Mouse (Mus musculus): ENCODE measurements around the gene Ctnnd2. TPM values are rescaled to one million over a fixed set of nuclear protein-coding genes. Genes with fewer than 3 reads are reported as not detected.

Ctnnd2 gene
- polyA plus RNA-seq, 1 experiment = 4.6 TPM

DNA sequence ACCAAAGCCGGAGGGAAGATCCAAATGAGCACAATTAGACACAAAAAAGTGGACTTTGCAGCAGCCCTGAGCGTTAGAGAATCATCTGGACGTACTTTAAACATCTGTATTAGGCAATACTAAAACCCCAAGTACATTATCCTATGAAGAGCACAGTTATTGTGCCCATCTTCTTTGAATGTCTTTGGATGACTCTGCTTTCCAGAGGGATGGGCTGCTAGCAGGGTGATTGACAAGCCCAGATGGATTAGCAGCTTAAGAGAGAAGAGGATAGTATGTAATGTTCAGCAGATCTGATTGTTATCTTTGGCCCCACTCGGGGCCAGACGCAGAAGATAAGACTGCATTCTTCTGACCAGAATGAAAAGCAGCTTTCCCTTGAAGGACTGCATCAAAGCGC is 214.9 kb downstream of the Ctnnd2 start:
- TF ChIP-seq POLR2A (IDR thresholded peaks at IDR 0.05; ENCODE audit: control insufficient read depth, extremely low read depth, insufficient read depth, low read length, poor library complexity) = no peak
- TF ChIP-seq CTCF (IDR thresholded peaks at IDR 0.05; ENCODE audit: borderline replicate concordance, control insufficient read depth, extremely low read depth, insufficient read depth, low read length, poor library complexity) = no peak
- DNase-seq = no peak
- Histone ChIP-seq H3K27ac (ENCODE audit: control insufficient read depth, insufficient read depth, low read length) (no peak overlapping the region), H3K27me3 (ENCODE audit: control insufficient read depth, insufficient read depth, low read length) (no peaks in the 10 kb centered on the region), H3K36me3 (ENCODE audit: control insufficient read depth, insufficient read depth, low read length) (no peaks in the 10 kb centered on the region), H3K4me3 (ENCODE audit: control insufficient read depth, insufficient read depth, low read length) (no peak overlapping the region), H3K4me1 (replicated peaks; ENCODE audit: control insufficient read depth, insufficient read depth, low read length) (no peaks in the 10 kb centered on the region)
- WGBS = 71% methylated on average over 6 of the region's 6 CpGs

DNA sequence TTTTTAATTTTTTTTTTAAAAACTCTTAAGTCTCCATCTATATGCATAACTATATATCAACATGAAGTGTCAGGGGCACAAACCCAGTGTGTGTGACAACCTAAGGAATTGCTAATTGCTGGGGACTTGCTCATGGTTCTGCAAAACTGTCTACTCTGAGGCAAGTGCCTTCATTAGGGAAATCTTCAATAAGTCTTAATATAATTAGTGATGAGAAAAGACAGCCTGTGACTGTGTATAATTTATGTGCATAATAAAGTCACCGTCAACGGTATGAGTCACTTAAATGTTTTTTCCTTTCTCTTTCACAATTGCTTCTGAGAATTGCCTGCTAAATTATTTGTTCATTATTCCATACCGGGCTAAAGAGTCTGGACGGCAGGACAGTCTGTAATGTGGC is 228.7 kb downstream of the Ctnnd2 start:
- no peaks in the 10 kb centered on the region for H3K36me3 ChIP-seq (ENCODE audit: control insufficient read depth, insufficient read depth, low read length)
- 84% methylated on average over 4 of the region's 4 CpGs for WGBS
- H3K4me1 ChIP-seq (replicated peaks; ENCODE audit: control insufficient read depth, insufficient read depth, low read length) = no peaks in the 10 kb centered on the region
- DNase-seq = no peak
- no peak overlapping the region for H3K27ac ChIP-seq (ENCODE audit: control insufficient read depth, insufficient read depth, low read length)
- TF ChIP-seq POLR2A (IDR thresholded peaks at IDR 0.05; ENCODE audit: control insufficient read depth, extremely low read depth, insufficient read depth, low read length, poor library complexity) (no peak), CTCF (IDR thresholded peaks at IDR 0.05; ENCODE audit: borderline replicate concordance, control insufficient read depth, extremely low read depth, insufficient read depth, low read length, poor library complexity) (no peak)
- H3K27me3 ChIP-seq (ENCODE audit: control insufficient read depth, insufficient read depth, low read length) = no peaks in the 10 kb centered on the region
- H3K4me3 ChIP-seq (ENCODE audit: control insufficient read depth, insufficient read depth, low read length) = no peak overlapping the region

DNA sequence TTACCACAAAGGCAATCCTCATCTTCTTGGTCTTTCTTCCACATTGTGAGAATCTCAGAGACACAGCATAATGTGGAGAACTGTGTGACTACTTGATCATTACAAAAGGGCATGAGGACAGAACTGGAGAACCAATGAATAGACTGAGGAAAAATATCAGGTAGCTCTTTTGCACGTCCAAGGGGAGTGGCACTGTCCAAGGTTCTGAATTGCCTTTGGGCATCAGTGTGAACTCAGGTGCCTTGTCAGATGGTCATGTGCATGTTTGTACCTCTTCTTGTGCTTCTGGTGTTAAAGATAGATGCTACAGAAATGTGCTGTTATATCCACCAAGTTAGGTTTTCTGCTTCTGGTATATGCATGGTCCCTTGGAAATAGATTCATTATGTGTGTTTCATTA is 233.9 kb downstream of the Ctnnd2 start:
- WGBS = 3% methylated on average over 1 of the region's 1 CpGs
- Histone ChIP-seq H3K27me3 (ENCODE audit: control insufficient read depth, insufficient read depth, low read length) (no peaks in the 10 kb centered on the region), H3K4me1 (replicated peaks; ENCODE audit: control insufficient read depth, insufficient read depth, low read length) (no peaks in the 10 kb centered on the region), H3K27ac (ENCODE audit: control insufficient read depth, insufficient read depth, low read length) (no peak overlapping the region), H3K4me3 (ENCODE audit: control insufficient read depth, insufficient read depth, low read length) (no peak overlapping the region), H3K36me3 (ENCODE audit: control insufficient read depth, insufficient read depth, low read length) (no peaks in the 10 kb centered on the region)
- no peak for DNase-seq
- TF ChIP-seq CTCF (IDR thresholded peaks at IDR 0.05; ENCODE audit: borderline replicate concordance, control insufficient read depth, extremely low read depth, insufficient read depth, low read length, poor library complexity) (no peak), POLR2A (IDR thresholded peaks at IDR 0.05; ENCODE audit: control insufficient read depth, extremely low read depth, insufficient read depth, low read length, poor library complexity) (no peak)

DNA sequence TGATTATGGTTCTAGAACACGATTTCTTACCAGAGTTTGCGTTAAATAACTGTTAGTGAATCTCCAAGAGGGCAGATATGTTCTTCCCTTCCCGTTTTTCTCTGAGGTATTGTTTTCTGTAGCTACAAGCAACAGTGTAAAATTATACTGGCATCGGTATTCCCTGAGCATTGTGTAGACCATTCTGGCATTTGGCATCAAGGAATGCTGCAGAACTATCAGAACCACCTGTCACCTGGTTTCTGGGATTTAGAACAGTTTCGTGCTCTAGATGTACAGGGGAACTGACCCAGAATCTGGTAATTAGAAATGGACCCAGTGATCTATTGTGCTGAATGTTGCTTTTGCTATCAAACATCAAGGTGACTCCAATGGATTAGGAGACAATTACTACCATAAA is 250.8 kb downstream of the Ctnnd2 start:
- H3K27ac ChIP-seq (ENCODE audit: control insufficient read depth, insufficient read depth, low read length) = no peak overlapping the region
- WGBS = 87% methylated on average over 5 of the region's 5 CpGs
- H3K4me1 ChIP-seq (replicated peaks; ENCODE audit: control insufficient read depth, insufficient read depth, low read length) = no peaks in the 10 kb centered on the region
- DNase-seq = no peak
- no peak for TF ChIP-seq POLR2A (IDR thresholded peaks at IDR 0.05; ENCODE audit: control insufficient read depth, extremely low read depth, insufficient read depth, low read length, poor library complexity)
- H3K27me3 ChIP-seq (ENCODE audit: control insufficient read depth, insufficient read depth, low read length) = no peaks in the 10 kb centered on the region
- H3K36me3 ChIP-seq (ENCODE audit: control insufficient read depth, insufficient read depth, low read length) = no peaks in the 10 kb centered on the region
- H3K4me3 ChIP-seq (ENCODE audit: control insufficient read depth, insufficient read depth, low read length) = no peak overlapping the region

DNA sequence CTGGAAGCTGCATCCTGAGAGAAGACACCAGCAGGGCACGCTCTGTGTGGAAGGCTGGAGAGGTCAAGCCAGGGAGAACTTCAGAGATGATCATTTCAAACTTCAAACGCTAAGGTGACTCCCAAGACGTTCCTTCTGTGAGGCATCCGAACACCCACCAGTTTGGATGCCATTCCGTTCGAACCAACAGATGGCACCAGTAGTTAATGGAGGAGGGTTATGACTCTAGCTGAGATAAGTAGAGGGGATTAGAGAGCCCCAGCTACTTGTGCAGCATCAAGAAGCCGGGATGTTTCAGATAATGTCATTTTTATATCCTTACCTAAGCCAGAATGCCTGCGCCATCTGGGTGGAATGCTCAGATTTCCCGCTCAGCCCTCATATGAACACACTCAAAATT is 251.9 kb downstream of the Ctnnd2 start:
- Histone ChIP-seq H3K4me1 (replicated peaks; ENCODE audit: control insufficient read depth, insufficient read depth, low read length) (no peaks in the 10 kb centered on the region), H3K27ac (ENCODE audit: control insufficient read depth, insufficient read depth, low read length) (no peak overlapping the region), H3K4me3 (ENCODE audit: control insufficient read depth, insufficient read depth, low read length) (no peak overlapping the region), H3K27me3 (ENCODE audit: control insufficient read depth, insufficient read depth, low read length) (no peaks in the 10 kb centered on the region), H3K36me3 (ENCODE audit: control insufficient read depth, insufficient read depth, low read length) (no peaks in the 10 kb centered on the region)
- 82% methylated on average over 9 of the region's 9 CpGs for WGBS
- DNase-seq = no peak
- TF ChIP-seq POLR2A (IDR thresholded peaks at IDR 0.05; ENCODE audit: control insufficient read depth, extremely low read depth, insufficient read depth, low read length, poor library complexity) (no peak), CTCF (IDR thresholded peaks at IDR 0.05; ENCODE audit: borderline replicate concordance, control insufficient read depth, extremely low read depth, insufficient read depth, low read length, poor library complexity) (no peak)

DNA sequence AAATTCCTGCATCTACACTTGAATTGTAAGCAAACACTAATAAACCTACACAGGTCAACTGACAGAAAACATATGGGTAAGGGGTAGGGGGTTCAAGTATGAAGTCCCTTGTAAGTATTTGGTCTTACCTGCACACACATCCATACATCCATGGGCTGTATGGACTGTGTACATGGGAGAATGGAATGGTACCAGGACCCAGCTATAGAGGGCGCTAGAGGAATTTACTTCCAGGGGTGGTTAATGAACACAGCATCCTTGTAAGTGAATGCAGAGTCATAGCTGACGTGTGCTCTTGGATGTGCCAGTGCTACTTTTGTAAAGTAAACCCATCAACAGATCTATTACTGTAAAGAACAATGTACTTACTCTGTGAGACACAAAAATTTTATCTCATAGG is 254.9 kb downstream of the Ctnnd2 start:
- DNase-seq = peak; percentile 6
- Histone ChIP-seq H3K4me3 (ENCODE audit: control insufficient read depth, insufficient read depth, low read length) (no peak overlapping the region), H3K36me3 (ENCODE audit: control insufficient read depth, insufficient read depth, low read length) (no peaks in the 10 kb centered on the region), H3K27me3 (ENCODE audit: control insufficient read depth, insufficient read depth, low read length) (no peaks in the 10 kb centered on the region), H3K27ac (ENCODE audit: control insufficient read depth, insufficient read depth, low read length) (no peak overlapping the region), H3K4me1 (replicated peaks; ENCODE audit: control insufficient read depth, insufficient read depth, low read length) (no peaks in the 10 kb centered on the region)
- 12% methylated on average over 2 of the region's 2 CpGs for WGBS
- TF ChIP-seq CTCF (IDR thresholded peaks at IDR 0.05; ENCODE audit: borderline replicate concordance, control insufficient read depth, extremely low read depth, insufficient read depth, low read length, poor library complexity) (no peak), POLR2A (IDR thresholded peaks at IDR 0.05; ENCODE audit: control insufficient read depth, extremely low read depth, insufficient read depth, low read length, poor library complexity) (no peak)

DNA sequence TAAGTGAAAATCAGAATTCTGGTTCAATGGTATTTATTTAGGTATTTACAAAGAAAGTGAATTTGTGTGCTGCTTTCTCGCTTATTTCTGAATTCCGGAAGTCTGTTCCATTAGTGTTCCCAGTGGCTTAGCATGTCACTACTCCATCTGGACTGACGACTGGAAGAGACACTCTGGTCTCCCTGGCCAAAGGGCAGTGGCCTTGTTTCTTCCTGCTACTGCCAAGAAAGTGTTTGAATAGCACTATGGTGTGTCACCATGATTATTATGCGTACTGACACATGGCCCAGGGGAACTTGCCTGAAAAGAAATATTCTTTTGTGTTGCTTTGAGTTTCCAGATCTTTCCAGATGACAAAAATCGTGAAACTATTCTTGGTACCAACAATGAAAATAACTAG is 266.7 kb downstream of the Ctnnd2 start:
- no peak for TF ChIP-seq CTCF (IDR thresholded peaks at IDR 0.05; ENCODE audit: borderline replicate concordance, control insufficient read depth, extremely low read depth, insufficient read depth, low read length, poor library complexity)
- TF ChIP-seq POLR2A (IDR thresholded peaks at IDR 0.05; ENCODE audit: control insufficient read depth, extremely low read depth, insufficient read depth, low read length, poor library complexity) = no peak
- H3K27me3 ChIP-seq (ENCODE audit: control insufficient read depth, insufficient read depth, low read length) = no peaks in the 10 kb centered on the region
- no peak overlapping the region for H3K27ac ChIP-seq (ENCODE audit: control insufficient read depth, insufficient read depth, low read length)
- H3K4me1 ChIP-seq (replicated peaks; ENCODE audit: control insufficient read depth, insufficient read depth, low read length) = no peaks in the 10 kb centered on the region
- no peaks in the 10 kb centered on the region for H3K36me3 ChIP-seq (ENCODE audit: control insufficient read depth, insufficient read depth, low read length)
- 89% methylated on average over 5 of the region's 5 CpGs for WGBS
- no peak for DNase-seq
- no peak overlapping the region for H3K4me3 ChIP-seq (ENCODE audit: control insufficient read depth, insufficient read depth, low read length)
